Mouse (Mus musculus) ES-E14 (cell line): ENCODE measurements around the gene Nfatc4. TPM values are rescaled to one million over a fixed set of nuclear protein-coding genes. Genes with fewer than 3 reads are reported as not detected.
A peak's percentile ranks its signal among the peaks of the same experiment; 100 is the strongest.

Source experiments
- DNase-seq: peaks from one replicate; pipeline ENCODE4 v3.0.0-alpha.2; 2013; ENCODE audit warnings: low read depth, low spot score
- H3K27ac ChIP-seq: 2 replicates; pipeline ENCODE4 v1.5.1; 2012; ENCODE audit warnings: low read depth, mild to moderate bottlenecking, low read length, moderate library complexity, mixed read lengths; ENCODE audit not compliant: poor library complexity, insufficient read depth, severe bottlenecking
- H3K36me3 ChIP-seq: 2 replicates; pipeline ENCODE4 v1.6.1; 2012; ENCODE audit warnings: mild to moderate bottlenecking, low read length, moderate library complexity, mixed read lengths; ENCODE audit not compliant: control insufficient read depth, poor library complexity, insufficient read depth, severe bottlenecking
- H3K4me1 ChIP-seq, 2 experiments: fragments of 150-350 bp in 1 of 2; sonication (generic) in 1 of 2; 2 replicates each; pipeline ENCODE4 v1.6.1; 2012; ENCODE audit warnings: low read length in 2 of 2, mild to moderate bottlenecking in 1 of 2, mixed read lengths in 1 of 2; ENCODE audit not compliant: control insufficient read depth in 2 of 2, insufficient read depth in 2 of 2, poor library complexity in 1 of 2
- H3K4me3 ChIP-seq, 2 experiments: fragments of 150-350 bp in 1 of 2; sonication (generic) in 1 of 2; 2 replicates each; pipeline ENCODE4 v1.5.1; 2012; ENCODE audit warnings: low read length in 2 of 2, low read depth in 1 of 2, mild to moderate bottlenecking in 1 of 2, mixed read lengths in 1 of 2; ENCODE audit not compliant: insufficient read depth in 1 of 2, poor library complexity in 1 of 2, severe bottlenecking in 1 of 2
- H3K9ac ChIP-seq: 2 replicates; pipeline ENCODE4 v1.6.1; 2012; ENCODE audit warnings: low read depth, mild to moderate bottlenecking, low read length, mixed read lengths; ENCODE audit not compliant: poor library complexity, insufficient read depth, severe bottlenecking
- H3K9me3 ChIP-seq: fragments of 150-350 bp; sonication (generic); 2 replicates; pipeline ENCODE4 v1.6.1; 2012; ENCODE audit warnings: low read depth, mild to moderate bottlenecking, low read length; ENCODE audit not compliant: control insufficient read depth, insufficient read depth
- CHD2 ChIP-seq: IDR thresholded peaks from 2 replicates; pipeline ENCODE4 v1.6.1; 2014; ENCODE audit warnings: mild to moderate bottlenecking, low read depth, low read length, inconsistent platforms
- HCFC1 ChIP-seq: IDR thresholded peaks from 2 replicates; pipeline ENCODE4 v1.6.1; 2012; ENCODE audit warnings: low read length, inconsistent platforms, borderline replicate concordance; ENCODE audit not compliant: insufficient read depth
- MAFK ChIP-seq: IDR thresholded peaks from 2 replicates; pipeline ENCODE4 v1.6.1; 2014; ENCODE audit warnings: mild to moderate bottlenecking, low read depth, low read length, inconsistent platforms; ENCODE audit not compliant: insufficient read depth
- ZC3H11A ChIP-seq: IDR thresholded peaks from 2 replicates; pipeline ENCODE4 v1.6.1; 2012; ENCODE audit warnings: low read depth, mild to moderate bottlenecking, inconsistent platforms, low read length, borderline replicate concordance
- ZNF384 ChIP-seq: IDR thresholded peaks from 2 replicates; pipeline ENCODE4 v1.6.1; 2012; ENCODE audit warnings: low read depth, low read length, inconsistent platforms
- in situ Hi-C, 2 experiments: fragments of 600-800 bp; cut with MboI; formaldehyde crosslinking; loops; one replicate each; pipeline ENCODE4 v1.15.1; 2025; ENCODE audit warnings: low sequenced_read_pairs in 2 of 2, inconsistent platforms in 1 of 2; ENCODE audit not compliant: unreplicated experiment in 2 of 2
- total RNA-seq: library from RNA; depleted of rRNA; stranded (reverse); fragments of 300-350 nt; gene quantifications from 2 replicates; pipeline ENCODE4 v1.2.3, GENCODE M21; 2012

Gene Nfatc4
- total RNA-seq, 1 experiment, result 6.4 TPM

GRCm38 (mm10) chr14:55838312-55838711 is 15.4 kb downstream of the Nfatc4 start:
- TF ChIP-seq CHD2 (no peak), MAFK (no peak), HCFC1 (no peak), ZC3H11A (no peak), ZNF384 (no peak)
- Histone ChIP-seq H3K27ac (no peak overlapping the region), H3K4me1 (peaks cover 15 to 42% of the 10 kb centered on the region in 2 experiments)

DNA sequence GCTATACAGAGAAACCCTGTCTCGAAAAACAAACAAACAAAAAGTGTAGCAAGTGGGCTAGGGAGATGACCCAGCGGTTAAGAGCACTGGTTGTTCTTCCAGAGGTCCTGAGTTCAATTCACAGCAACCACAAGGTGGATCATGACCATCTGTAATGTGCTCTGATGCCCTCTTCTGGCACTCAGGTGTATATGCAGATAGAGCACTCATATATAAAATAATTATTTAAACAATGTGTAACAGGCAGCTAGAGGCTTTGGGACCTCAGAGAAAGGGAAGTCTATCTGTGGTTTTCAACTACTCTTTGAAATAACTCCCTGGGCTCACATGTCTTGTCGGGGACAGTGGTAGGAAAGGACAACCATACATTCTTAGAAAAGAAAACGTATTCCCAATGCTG is 15.8 kb downstream of the Nfatc4 start:
- Histone ChIP-seq H3K27ac (no peak overlapping the region), H3K4me1 (peaks cover 15 to 38% of the 10 kb centered on the region in 2 experiments), H3K9ac (no peak overlapping the region), H3K36me3 (no peaks in the 10 kb centered on the region; the same call in 1 of the 2 replicates), H3K9me3 (no peaks in the 10 kb centered on the region), H3K4me3 (no peak overlapping the region)
- TF ChIP-seq ZNF384, result no peak
- TF ChIP-seq ZC3H11A, result no peak
- no peak for TF ChIP-seq CHD2
- no peak for TF ChIP-seq HCFC1
- no peak for TF ChIP-seq MAFK
- in situ Hi-C loops, result no loop called here
- no peak for DNase-seq

More at GRCm38 (mm10) chr14:55838312-55838711, 15.4 kb downstream of the Nfatc4 start:
- H3K9me3 ChIP-seq, result no peaks in the 10 kb centered on the region
- no peak overlapping the region for H3K4me3 ChIP-seq
- no peak for DNase-seq
- no peak overlapping the region for H3K9ac ChIP-seq
- H3K36me3 ChIP-seq, result no peaks in the 10 kb centered on the region; the same call in 1 of the 2 replicates
- in situ Hi-C loops, result no loop called here

DNA sequence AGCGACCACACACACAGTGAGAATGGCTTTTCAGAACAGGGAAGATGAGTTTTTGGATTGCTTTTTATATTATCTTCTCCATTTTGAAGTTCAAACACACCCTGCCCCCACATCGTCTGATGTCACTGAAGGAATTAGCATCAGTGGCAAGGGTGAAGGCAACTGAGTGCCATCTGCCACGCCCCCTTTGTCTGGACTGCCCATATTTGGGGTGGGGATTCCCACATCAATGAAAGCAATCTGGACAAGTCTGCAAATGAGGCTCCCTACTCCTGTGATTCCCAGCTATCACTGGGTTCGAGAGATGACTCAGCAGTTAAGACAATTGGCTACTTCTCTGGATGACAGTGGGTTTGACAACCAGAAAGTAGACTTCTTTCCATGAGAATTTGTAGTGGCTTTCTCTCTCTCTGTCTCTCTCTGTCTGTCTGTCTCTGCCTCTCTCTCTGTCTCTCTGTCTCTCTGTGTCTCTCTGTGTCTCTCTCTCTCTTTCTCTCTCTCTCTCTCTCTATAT is 18.0 kb downstream of the Nfatc4 start:
- no peak overlapping the region for H3K4me3 ChIP-seq
- no peak overlapping the region for H3K27ac ChIP-seq
- no peaks in the 10 kb centered on the region for H3K9me3 ChIP-seq
- peak; percentile 93 for TF ChIP-seq MAFK
- no peak for TF ChIP-seq ZC3H11A
- H3K9ac ChIP-seq, result no peak overlapping the region
- in situ Hi-C loops, result no loop called here
- no peak for DNase-seq
- H3K36me3 ChIP-seq, result no peaks in the 10 kb centered on the region
- H3K4me1 ChIP-seq, result peaks cover 5 to 22% of the 10 kb centered on the region in 2 experiments

DNA sequence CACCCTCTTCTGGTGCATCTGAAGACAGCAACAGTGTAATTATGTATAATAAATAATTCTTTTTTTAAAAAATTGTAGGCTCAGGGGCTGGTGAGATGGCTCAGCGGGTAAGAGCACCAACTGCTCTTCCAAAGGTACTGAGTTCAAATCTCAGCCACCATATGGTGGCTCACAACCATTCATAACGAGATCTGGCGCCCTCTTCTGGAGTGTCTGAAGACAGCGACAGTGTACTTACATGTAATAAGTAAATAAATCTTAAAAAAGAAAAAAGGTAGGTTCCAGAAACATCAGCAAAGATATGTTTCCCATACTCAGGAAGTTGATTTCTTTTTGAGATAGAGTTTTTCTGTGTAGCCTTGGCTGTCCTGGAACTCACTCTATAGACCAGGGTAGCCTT is 19.9 kb downstream of the Nfatc4 start:
- TF ChIP-seq ZC3H11A, result no peak
- TF ChIP-seq HCFC1, result no peak
- no peak for TF ChIP-seq MAFK
- no peak for TF ChIP-seq ZNF384
- Histone ChIP-seq H3K9ac (no peak overlapping the region), H3K36me3 (no peaks in the 10 kb centered on the region), H3K4me1 (peaks cover 0 to 16% of the 10 kb centered on the region in 2 experiments; a peak in 1 of 4 replicates), H3K9me3 (no peaks in the 10 kb centered on the region), H3K4me3 (no peak overlapping the region), H3K27ac (no peak overlapping the region)
- in situ Hi-C loops, result no loop called here
- DNase-seq, result no peak
